Comparison of ENCODE assay signal across 8 mouse cellular contexts in the genomic region with DNA sequence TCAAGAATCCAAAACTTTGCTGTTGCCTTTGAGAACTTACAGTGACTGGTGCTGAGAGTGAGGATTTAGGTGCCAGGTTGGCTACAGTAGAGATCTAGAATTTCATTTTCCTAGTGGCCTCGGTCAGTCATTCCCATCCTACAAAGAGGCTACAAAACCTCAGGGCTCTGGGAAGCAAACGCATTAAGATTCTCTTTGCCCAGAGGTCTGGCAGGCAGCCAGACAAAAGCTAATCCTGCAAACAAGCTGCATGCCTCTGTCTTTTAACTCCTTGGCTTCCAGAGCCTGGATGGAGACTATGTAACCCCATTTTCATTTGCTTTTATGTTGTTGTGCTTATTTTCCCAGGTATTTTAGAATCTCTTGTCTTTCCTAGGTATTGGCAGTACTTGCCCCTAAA. TPM values are rescaled to one million over a fixed set of nuclear protein-coding genes. Genes with fewer than 3 reads are reported as not detected.
DNase-seq lines count a peak whose midpoint lies in the region.

No protein-coding gene starts in this region.

- DNase-seq in cerebellum, postnatal 14 days, result peak; percentile 20 to 26
- no peak for DNase-seq in cerebellum, adult 9-11 months
- peak; percentile 55 to 69 for DNase-seq in kidney, postnatal 4 days
- no peak for DNase-seq in kidney, adult 11 months
- peak; percentile 37 for DNase-seq in Muller cell, postnatal 12 days (ENCODE audit: inconsistent ontology term)
- peak; percentile 24 to 41 for DNase-seq in layer of hippocampus, postnatal 10 days (ENCODE audit: low spot score in 2 of 2)
- DNase-seq in thymus, adult 18-20 months, result no peak
- DNase-seq in heart, postnatal 25 days (ENCODE audit: low spot score), result no peak

- intact Hi-C loops in heart, postnatal 25 days (cut with DNase I), result no loop called here

RNA-seq across cellular contexts. Expression of gene Ocrl, which starts 25.6 kb away (rescaled TPM):
- total RNA-seq in layer of hippocampus, postnatal 10 days (2021), result 10 to 100 TPM; 48.6 to 56.0 TPM
- 10 to 100 TPM; 12.0 to 13.5 TPM for total RNA-seq in heart, postnatal 25 days (2021)

RNA-seq across cellular contexts. Expression of gene Smarca1, which starts 45.0 kb away (rescaled TPM):
- 10 to 100 TPM; 37.6 to 41.1 TPM for total RNA-seq in layer of hippocampus, postnatal 10 days (2021)
- total RNA-seq in heart, postnatal 25 days (2021), result 1 to 10 TPM in 1 of 2 experiments, under 1 TPM in 1; 0.89 to 1.3 TPM

Comparison
In these comparisons a context has a peak if more than half of its experiments do, and no peak if none do; other contexts are left out.
1. DNase-seq: peak in cerebellum, postnatal 14 days (2 of 2), kidney, postnatal 4 days (2 of 2), Muller cell, postnatal 12 days (single experiment) and layer of hippocampus, postnatal 10 days (2 of 2); none in cerebellum, adult 9-11 months (single experiment), kidney, adult 11 months (single experiment), thymus, adult 18-20 months (0 of 2) and heart, postnatal 25 days (single experiment).
2. RNA of gene Smarca1, which starts 45.0 kb away (total RNA-seq): 37.6 to 41.1 TPM in layer of hippocampus, postnatal 10 days; 0.89 to 1.3 TPM in heart, postnatal 25 days; every median in the first group is over 10 times any median in the second.